Mouse (Mus musculus): ENCODE data around the gene Slc22a18. TPM values are rescaled to one million over a fixed set of nuclear protein-coding genes. Genes with fewer than 3 reads are reported as not detected.

Gene Slc22a18
- polyA plus RNA-seq, 1 experiment from 2014 or later: 11.7 TPM

- H3K27me3 ChIP-seq (replicated peaks): no peaks in the 10 kb centered on the region
- H3K4me3 ChIP-seq (replicated peaks): peak overlapping the region; percentile 35
- 19% methylated on average over 56 of the region's 56 CpGs for WGBS
- peak; percentile 57 for ATAC-seq (ENCODE audit: insufficient read depth, low FRiP score, low read depth)
- H3K9ac ChIP-seq: peak overlapping the region; percentile 33; the same call in 1 of the 2 replicates
- H3K36me3 ChIP-seq: no peaks in the 10 kb centered on the region
- 0 out of 2 replicates have a peak, but pooled peaks cover 2% of the 10 kb centered on the region for H3K9me3 ChIP-seq
- H3K4me1 ChIP-seq: peaks cover 24% of the 10 kb centered on the region
- H3K27ac ChIP-seq: peak overlapping the region; percentile 81
- peak overlapping the region; percentile 64 for H3K4me2 ChIP-seq
These were observed 8.6 kb upstream of the Slc22a18 start for GRCm38 (mm10) chr7:143464811-143465560.

DNA sequence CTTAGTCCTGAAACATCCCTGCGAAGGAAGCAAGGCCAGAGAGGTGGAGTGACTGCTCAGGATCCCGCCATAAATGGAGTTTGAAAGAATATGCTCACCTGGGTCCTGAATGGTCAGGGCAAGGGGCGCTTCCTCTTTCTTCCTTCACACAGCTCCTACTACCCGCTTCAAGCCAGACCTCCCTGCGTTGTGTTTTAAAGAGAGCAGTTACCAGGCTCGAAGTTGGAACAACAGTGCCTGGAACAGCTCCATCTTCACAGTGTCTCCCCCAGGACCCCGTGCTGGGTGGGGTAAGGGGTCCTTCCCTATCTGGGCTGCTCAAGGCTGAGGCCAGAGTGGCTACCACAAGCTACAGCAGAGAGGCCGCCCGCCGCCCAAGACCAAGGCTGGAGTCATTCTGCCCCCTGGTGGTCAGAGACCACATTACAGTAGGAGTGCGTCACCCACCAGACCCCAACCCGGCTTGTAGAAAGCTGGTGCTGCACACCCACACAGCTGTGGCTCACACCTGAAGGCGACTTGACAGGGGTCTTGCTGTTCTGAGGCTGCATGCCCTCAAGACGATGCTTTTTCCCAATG is 7.3 kb upstream of the Slc22a18 start:
- Histone ChIP-seq H3K4me2 (no peak overlapping the region), H3K9me3 (no peaks in the 10 kb centered on the region), H3K27me3 (replicated peaks) (no peaks in the 10 kb centered on the region), H3K36me3 (no peaks in the 10 kb centered on the region), H3K9ac (no peak overlapping the region), H3K4me1 (peaks cover 24% of the 10 kb centered on the region), H3K27ac (peak overlapping the region; percentile 81; the same call in 1 of the 2 replicates), H3K4me3 (replicated peaks) (no peak overlapping the region)
- ATAC-seq (ENCODE audit: insufficient read depth, low FRiP score, low read depth): 0 out of 2 replicates have a peak, but pooled peaks have one; percentile 5
- 39% methylated on average over 14 of the region's 14 CpGs for WGBS

- H3K4me1 ChIP-seq: peaks cover 18% of the 10 kb centered on the region
- no peaks in the 10 kb centered on the region for H3K36me3 ChIP-seq
- H3K4me3 ChIP-seq (replicated peaks): no peak overlapping the region
- H3K27me3 ChIP-seq (replicated peaks): no peaks in the 10 kb centered on the region
- WGBS: 17% methylated on average over 6 of the region's 6 CpGs
- H3K27ac ChIP-seq: no peak overlapping the region
- H3K9ac ChIP-seq: no peak overlapping the region
- H3K9me3 ChIP-seq: no peaks in the 10 kb centered on the region
- ATAC-seq (ENCODE audit: insufficient read depth, low FRiP score, low read depth): no peak
- H3K4me2 ChIP-seq: no peak overlapping the region
These were observed 5.8 kb upstream of the Slc22a18 start for GRCm38 (mm10) chr7:143467714-143468113.

GRCm38 (mm10) chr7:143469946-143470345 is 3.6 kb upstream of the Slc22a18 start:
- H3K27ac ChIP-seq: no peak overlapping the region
- H3K4me1 ChIP-seq: peaks cover 6% of the 10 kb centered on the region; the same call in 1 of the 2 replicates
- no peak for ATAC-seq (ENCODE audit: insufficient read depth, low FRiP score, low read depth)
- no peak overlapping the region for H3K9ac ChIP-seq
- no peaks in the 10 kb centered on the region for H3K9me3 ChIP-seq
- H3K36me3 ChIP-seq: no peaks in the 10 kb centered on the region
- no peak overlapping the region for H3K4me3 ChIP-seq (replicated peaks)
- no peak overlapping the region for H3K4me2 ChIP-seq
- 13% methylated on average over 8 of the region's 8 CpGs for WGBS
- no peaks in the 10 kb centered on the region for H3K27me3 ChIP-seq (replicated peaks)

DNA sequence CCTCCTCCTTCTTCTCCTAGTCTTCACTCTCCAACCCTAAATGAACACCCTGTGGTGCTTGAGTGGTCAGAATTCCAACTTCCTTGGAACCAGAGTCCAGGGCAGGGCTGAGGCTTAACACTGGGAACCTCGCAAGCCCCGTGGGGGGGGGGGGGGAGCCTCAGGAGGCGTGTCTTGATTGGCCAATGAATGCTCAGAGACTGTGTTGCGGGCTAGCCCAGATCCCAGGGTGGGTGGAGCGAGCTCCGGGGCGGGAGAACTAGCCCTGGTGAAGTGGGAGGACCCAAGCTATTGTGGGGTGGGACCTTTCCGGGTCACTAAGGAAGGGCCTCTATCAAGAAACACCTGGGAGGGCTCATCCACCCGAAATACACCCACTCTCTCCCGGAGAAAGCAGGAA is 1.3 kb downstream of the Slc22a18 start:
- peak; percentile 33; the same call in 1 of the 2 replicates for ATAC-seq (ENCODE audit: insufficient read depth, low FRiP score, low read depth)

GRCm38 (mm10) chr7:143475876-143476275 is 2.3 kb downstream of the Slc22a18 start:
- H3K4me3 ChIP-seq (replicated peaks): no peak overlapping the region
- no peaks in the 10 kb centered on the region for H3K9me3 ChIP-seq
- 62% methylated on average over 11 of the region's 11 CpGs for WGBS
- no peak overlapping the region for H3K27ac ChIP-seq
- ATAC-seq (ENCODE audit: insufficient read depth, low FRiP score, low read depth): 0 out of 2 replicates have a peak, but pooled peaks have one; percentile 23
- H3K27me3 ChIP-seq (replicated peaks): peaks cover 4% of the 10 kb centered on the region; the same call in 1 of the 2 replicates
- H3K4me1 ChIP-seq: no peaks in the 10 kb centered on the region
- H3K36me3 ChIP-seq: no peaks in the 10 kb centered on the region
- no peak overlapping the region for H3K4me2 ChIP-seq
- H3K9ac ChIP-seq: no peak overlapping the region

More for the DNA sequence above, 1.3 kb downstream of the Slc22a18 start:
- no peaks in the 10 kb centered on the region for H3K9me3 ChIP-seq
- no peaks in the 10 kb centered on the region for H3K36me3 ChIP-seq
- no peaks in the 10 kb centered on the region for H3K27me3 ChIP-seq (replicated peaks)
- H3K4me2 ChIP-seq: peak overlapping the region; percentile 42; the same call in 1 of the 2 replicates
- 0 out of 2 replicates have a peak overlapping the region, but pooled peaks have one; percentile 3 for H3K4me3 ChIP-seq (replicated peaks)
- no peaks in the 10 kb centered on the region for H3K4me1 ChIP-seq
- WGBS: 39% methylated on average over 10 of the region's 10 CpGs
- no peak overlapping the region for H3K27ac ChIP-seq
- no peak overlapping the region for H3K9ac ChIP-seq

DNA sequence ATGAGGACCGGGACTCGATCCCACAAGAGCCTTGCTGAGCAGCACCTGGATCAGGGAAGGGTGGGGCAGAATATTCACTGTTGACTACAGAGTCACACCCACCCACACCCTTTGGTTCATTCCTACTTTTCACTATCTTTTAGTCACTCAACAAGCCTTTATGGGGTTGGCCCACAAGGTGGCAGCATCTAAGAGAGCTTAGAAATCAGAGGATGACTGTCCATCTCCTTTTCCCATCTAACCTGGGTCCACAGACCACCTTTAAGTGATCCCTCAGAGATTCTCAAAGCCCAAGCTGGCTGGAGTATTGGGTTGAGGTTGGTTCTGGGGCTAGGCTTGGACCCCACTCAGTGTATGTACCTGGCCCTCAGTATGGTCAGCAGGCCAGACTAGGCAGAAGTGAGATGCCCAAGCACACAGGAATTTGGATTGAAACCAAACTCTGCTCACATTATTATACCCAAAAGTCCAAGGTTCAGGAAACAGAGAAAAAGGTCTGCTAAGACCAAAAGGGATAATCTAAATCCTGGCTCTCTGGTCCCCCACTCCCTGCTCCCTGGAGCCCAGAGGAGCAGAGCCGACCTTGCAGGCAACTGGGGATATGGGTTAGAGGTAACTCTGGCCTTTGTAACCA is 3.3 kb downstream of the Slc22a18 start:
- Histone ChIP-seq H3K9ac (no peak overlapping the region), H3K27ac (no peak overlapping the region), H3K36me3 (no peaks in the 10 kb centered on the region), H3K9me3 (no peaks in the 10 kb centered on the region), H3K4me3 (replicated peaks) (no peak overlapping the region), H3K4me1 (no peaks in the 10 kb centered on the region), H3K27me3 (replicated peaks) (peaks cover 4% of the 10 kb centered on the region; the same call in 1 of the 2 replicates), H3K4me2 (no peak overlapping the region)
- 83% methylated on average over 3 of the region's 3 CpGs for WGBS
- ATAC-seq (ENCODE audit: insufficient read depth, low FRiP score, low read depth): no peak

DNA sequence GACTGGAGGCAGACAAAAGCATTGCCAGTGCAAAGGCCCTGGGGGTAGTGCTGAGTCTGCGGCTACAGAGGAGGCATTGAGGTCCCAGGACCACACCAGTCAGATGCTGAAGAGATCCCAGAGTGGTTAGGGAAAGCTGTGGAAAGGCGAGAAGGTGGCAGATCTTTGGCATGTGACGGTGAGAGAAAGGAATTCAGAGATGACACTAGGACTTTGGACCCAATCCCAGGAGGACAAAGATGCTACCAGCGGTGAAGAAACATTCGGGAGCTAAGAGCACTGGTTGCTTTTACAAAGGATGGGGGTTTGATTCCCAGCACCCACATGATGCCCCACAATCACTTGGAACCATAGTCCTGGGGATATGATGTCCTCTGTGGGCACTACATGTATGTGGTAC is 4.3 kb downstream of the Slc22a18 start:
- Histone ChIP-seq H3K4me2 (no peak overlapping the region), H3K4me1 (no peaks in the 10 kb centered on the region), H3K9ac (no peak overlapping the region), H3K4me3 (replicated peaks) (no peak overlapping the region), H3K27ac (no peak overlapping the region), H3K9me3 (no peaks in the 10 kb centered on the region), H3K36me3 (no peaks in the 10 kb centered on the region), H3K27me3 (replicated peaks) (peaks cover 4% of the 10 kb centered on the region; the same call in 1 of the 2 replicates)
- no peak for ATAC-seq (ENCODE audit: insufficient read depth, low FRiP score, low read depth)
- 92% methylated on average over 5 of the region's 5 CpGs for WGBS

DNA sequence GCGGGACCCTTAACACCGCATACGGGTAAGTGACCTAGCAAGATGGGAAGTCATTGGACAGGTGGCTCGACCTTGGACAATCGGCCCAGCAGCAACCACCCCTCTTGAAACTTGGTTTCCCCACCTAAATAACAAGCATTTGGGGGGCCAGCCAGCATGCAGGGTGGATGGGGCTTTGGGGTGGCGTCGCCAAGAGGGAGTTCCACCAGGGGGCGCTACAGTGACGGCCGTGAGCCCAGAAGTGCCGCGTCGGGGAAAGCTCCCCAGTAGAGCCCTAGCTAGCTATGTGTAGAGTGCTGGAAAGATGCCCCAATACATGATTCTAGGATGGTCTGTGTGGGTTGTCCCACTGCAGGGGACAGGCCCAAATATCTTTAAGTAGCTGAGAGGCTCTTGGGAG is 7.0 kb downstream of the Slc22a18 start:
- 30% methylated on average over 13 of the region's 13 CpGs for WGBS
- no peak overlapping the region for H3K27ac ChIP-seq
- H3K9me3 ChIP-seq: no peaks in the 10 kb centered on the region
- H3K4me3 ChIP-seq (replicated peaks): no peak overlapping the region
- no peak for ATAC-seq (ENCODE audit: insufficient read depth, low FRiP score, low read depth)
- H3K4me2 ChIP-seq: no peak overlapping the region
- no peak overlapping the region for H3K9ac ChIP-seq
- no peaks in the 10 kb centered on the region for H3K4me1 ChIP-seq
- peaks cover 4% of the 10 kb centered on the region; the same call in 1 of the 2 replicates for H3K27me3 ChIP-seq (replicated peaks)
- no peaks in the 10 kb centered on the region for H3K36me3 ChIP-seq

- 47% methylated on average over 5 of the region's 5 CpGs for WGBS
- Histone ChIP-seq H3K27me3 (replicated peaks) (peaks cover 4% of the 10 kb centered on the region; the same call in 1 of the 2 replicates), H3K4me3 (replicated peaks) (no peak overlapping the region), H3K27ac (no peak overlapping the region), H3K4me1 (no peaks in the 10 kb centered on the region), H3K9ac (no peak overlapping the region), H3K36me3 (no peaks in the 10 kb centered on the region), H3K4me2 (no peak overlapping the region), H3K9me3 (no peaks in the 10 kb centered on the region)
- ATAC-seq (ENCODE audit: insufficient read depth, low FRiP score, low read depth): no peak
These were observed 8.4 kb downstream of the Slc22a18 start for GRCm38 (mm10) chr7:143481806-143482387.

GRCm38 (mm10) chr7:143482541-143482940 is 9.0 kb downstream of the Slc22a18 start:
- Histone ChIP-seq H3K9ac (no peak overlapping the region), H3K36me3 (no peaks in the 10 kb centered on the region), H3K4me3 (replicated peaks) (no peak overlapping the region), H3K27me3 (replicated peaks) (peaks cover 4% of the 10 kb centered on the region; the same call in 1 of the 2 replicates), H3K9me3 (no peaks in the 10 kb centered on the region), H3K4me1 (no peaks in the 10 kb centered on the region), H3K27ac (no peak overlapping the region), H3K4me2 (no peak overlapping the region)
- peak; percentile 45; the same call in 1 of the 2 replicates for ATAC-seq (ENCODE audit: insufficient read depth, low FRiP score, low read depth)
- 6% methylated on average over 6 of the region's 6 CpGs for WGBS

Measured in stomach, embryonic 15.5 days (tissue).